Mouse (Mus musculus): ENCODE data around the gene March1. TPM values are rescaled to one million over a fixed set of nuclear protein-coding genes. Genes with fewer than 3 reads are reported as not detected.

Gene March1
- total RNA-seq, 2 experiments from 2014 or later = 0.15 to 0.39 TPM

- DNase-seq = no peak
- intact Hi-C loops (cut with DNase I) = no loop called here
These were observed 876.8 kb downstream of the March1 start for GRCm38 (mm10) chr8:66494496-66494895.

GRCm38 (mm10) chr8:66495726-66496125 is 878.0 kb downstream of the March1 start:
- peak; percentile 50 to 57 for DNase-seq
- intact Hi-C loops (cut with DNase I) = loop anchor here (2.0 kb wide), 1 partner anchor 45 kb away; no protein-coding TSS in a partner anchor

DNA sequence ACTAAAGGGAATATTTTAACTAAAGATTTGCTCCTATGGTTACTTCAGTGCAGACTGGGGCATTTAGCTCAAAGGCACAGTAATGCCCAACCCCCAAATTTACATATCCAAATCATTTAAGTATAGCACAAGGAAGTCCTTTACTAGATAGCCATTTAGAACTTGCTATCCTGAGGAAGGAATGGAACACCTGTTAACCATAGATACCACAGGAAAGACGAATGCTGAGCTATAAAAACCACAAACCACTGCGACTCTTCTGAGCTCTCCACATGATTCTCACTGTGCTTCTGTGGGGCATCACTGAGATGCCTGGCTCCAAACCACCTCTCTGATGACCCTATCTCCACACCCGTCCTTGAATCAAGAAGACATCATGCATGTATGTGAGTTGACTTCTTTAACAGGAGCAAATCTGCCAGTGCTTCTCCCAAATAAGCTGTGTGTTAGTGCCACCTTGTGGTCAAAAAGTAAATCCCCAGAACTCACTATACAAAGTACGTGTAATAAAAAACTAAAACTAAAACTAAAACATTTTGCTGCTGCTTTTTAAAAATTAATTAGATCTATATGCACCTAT is 879.4 kb downstream of the March1 start:
- intact Hi-C loops (cut with DNase I) = loop anchor here (2.0 kb wide), 1 partner anchor 46 kb away; no protein-coding TSS in a partner anchor
- DNase-seq = no peak

GRCm38 (mm10) chr8:66503381-66503780 is 885.7 kb downstream of the March1 start:
- intact Hi-C loops (cut with DNase I) = no loop called here
- DNase-seq = no peak

DNA sequence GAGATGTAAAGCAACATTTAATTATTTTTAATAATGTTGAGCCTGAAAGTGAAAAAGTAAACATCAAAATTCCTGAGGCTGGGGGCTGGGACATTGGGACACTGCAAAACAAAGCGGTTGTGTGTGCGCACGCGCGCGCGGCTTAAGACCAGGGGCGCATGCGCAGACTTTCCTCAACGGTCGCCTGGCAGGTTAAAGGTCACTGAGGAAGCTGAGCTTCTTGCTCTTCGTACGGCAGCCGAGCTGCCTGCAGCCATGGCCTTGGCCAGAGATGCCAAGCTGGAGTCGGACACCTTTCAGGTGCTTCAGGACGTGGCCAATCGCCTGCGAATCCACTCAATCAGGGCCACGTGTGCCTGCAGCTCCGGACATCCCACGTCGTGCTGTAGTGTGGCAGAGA is 893.8 kb downstream of the March1 start, which contains the start of gene Tktl2:
Gene Tktl2 (plus strand): TSS at position 220 of the 400 bp plus-strand sequence.
- no peak for DNase-seq
- intact Hi-C loops (cut with DNase I) = no loop called here

DNA sequence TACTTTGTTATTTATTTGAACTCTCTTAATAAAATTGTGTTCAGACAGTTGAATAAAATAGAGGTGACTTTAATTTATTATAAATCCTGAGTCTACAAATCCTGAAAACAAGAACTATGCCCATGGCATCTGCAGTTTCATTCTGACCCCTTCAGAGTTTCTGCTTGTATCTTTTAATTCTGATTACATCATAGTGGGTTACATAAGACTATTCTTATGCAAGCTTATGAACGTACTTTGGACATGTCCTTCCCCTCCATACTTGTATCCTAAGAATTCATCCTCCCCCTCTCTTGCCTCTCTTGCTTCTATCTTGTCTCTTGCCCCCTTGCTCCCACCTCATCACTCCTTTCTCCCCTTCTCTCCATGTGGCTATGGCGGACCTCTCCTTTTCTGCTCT is 901.4 kb downstream of the March1 start:
- intact Hi-C loops (cut with DNase I) = no loop called here
- no peak for DNase-seq

DNA sequence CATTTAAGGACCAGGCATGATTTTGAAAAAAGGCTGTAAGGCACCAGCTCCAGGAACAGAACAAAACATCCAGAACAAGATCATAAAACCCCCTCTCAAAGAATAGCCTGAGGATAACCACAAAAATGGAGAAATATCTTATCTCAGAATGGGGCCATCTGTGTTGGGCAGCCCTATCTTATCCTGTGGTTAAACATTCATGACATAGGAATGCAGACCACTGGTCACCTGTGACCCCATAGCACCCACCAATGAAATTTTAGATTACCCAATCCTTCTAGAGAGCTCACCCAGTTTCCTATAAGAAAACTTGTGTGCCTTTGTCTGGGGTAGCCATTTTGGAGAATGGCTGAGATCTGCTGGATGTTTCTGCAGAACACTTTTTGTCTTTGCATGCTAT is 902.9 kb downstream of the March1 start:
- intact Hi-C loops (cut with DNase I) = no loop called here
- no peak for DNase-seq

All from gastrocnemius, postnatal 36 days (tissue).